Mouse (Mus musculus) telencephalon, adult 2 months (tissue): ENCODE results near the gene Ptprs.

Experiments used
- DNase-seq: peaks from one replicate; pipeline ENCODE4 v3.0.0-alpha.2; 2011; ENCODE audit warnings: low read depth, low spot score

Ptprs gene

DNA sequence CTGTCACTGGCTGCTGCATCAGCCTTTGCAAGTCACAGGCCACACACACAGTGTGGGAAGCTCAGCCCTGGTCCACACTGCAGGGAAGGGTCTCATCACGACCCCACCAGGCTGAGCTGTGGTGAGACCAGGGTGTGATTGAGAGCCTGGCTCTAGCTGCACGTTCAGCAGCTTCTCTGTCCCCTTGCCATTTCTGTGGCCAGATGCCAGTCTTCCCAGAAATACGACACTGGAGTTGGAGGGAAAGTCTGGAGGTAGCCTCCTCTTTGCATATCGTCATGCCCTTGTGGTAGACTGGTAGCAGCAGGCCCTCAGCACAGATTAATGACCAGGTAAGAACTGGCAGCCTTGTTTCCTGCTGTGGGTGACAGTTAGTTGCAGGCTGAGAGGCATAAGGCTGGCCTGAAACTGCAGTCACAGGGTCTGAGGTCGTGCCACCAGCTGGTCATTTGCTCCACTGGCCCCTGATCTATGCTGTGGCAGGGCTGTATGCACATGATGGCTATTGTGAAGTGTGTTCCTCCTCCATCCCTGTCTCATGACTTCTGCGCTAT is 96.9 kb downstream of the Ptprs start:
- DNase-seq, result no peak

DNA sequence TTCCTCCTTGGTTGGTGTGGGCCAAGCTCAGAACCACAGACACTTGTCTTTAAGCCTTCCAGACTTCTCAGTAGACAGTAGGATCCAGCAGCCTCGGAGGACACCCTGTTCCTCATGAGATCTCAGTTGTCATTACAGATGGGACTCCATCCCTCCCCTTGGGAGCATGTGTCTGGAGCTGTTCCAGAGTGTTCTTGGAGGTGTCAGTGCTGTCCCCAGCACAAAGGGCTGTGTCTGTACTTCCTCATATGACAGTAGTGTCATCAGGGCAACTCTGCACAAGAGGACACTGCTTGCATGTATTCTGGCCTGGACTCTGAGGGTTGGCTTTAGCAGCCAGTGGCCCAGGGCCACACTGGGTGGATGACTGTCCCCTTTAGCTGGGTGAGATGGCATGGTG is 101.4 kb downstream of the Ptprs start:
- no peak for DNase-seq

DNA sequence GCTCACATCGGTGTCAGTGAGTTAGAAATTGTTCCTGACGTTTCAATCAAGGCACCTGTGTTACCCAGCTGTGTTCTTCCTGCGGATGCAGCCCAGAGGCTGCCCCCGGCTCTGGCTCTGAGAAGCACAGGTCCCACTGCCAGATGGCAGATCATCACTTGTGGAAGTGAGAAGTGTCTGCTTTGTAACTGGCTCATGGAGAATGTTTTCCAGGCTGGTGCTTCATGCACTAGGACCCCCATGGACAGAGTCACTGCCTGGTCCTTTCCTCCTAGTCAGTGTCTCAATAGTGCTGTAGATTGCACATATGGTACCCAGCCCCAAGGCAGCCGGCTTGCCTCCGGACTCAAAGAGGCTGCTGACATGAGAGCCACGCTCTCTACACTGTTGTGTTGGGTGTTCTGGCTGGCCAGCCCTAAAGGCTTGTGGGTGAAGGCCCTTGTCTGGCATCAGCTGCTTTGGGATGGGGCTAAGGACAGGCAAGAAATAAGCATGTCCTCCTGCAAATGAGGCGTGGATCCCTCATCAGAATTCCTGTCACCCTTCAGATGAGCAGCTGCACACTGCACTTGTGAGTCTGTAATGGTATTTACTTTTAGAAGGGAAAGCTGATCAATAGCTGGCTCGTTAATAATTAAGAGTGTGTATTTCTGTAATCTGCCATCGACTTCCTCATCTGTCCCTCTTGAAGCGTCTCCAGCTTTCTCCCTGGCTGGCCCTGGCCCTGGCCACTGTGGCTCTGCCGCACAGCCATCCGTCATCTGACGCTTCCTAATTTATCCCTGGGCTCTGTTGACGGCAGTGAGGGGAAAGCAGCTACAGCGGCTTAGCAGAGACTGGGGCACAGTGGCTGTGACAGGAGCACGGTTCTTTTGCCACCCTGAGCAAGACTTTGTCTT is 102.9 kb downstream of the Ptprs start:
- DNase-seq, result no peak

DNA sequence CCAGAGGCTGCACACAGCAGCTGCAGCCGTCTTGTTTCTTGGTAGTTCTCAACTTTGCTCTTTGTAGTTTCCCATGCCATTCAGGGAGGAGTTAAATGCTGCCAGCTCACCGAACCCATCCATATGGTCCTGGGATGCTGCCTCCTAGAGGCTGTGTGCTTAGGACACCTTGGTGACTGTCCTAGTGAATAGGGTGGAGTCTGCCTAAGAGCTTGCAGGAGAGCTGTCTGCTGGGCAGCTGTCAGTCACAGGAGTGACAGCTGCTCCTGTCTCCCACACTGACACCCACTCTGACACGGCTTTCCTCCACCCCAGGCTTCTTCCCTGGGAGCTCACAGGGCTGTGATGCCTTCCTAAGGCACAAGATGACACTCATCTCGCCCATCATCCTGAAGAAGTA is 104.2 kb downstream of the Ptprs start:
- no peak for DNase-seq

DNA sequence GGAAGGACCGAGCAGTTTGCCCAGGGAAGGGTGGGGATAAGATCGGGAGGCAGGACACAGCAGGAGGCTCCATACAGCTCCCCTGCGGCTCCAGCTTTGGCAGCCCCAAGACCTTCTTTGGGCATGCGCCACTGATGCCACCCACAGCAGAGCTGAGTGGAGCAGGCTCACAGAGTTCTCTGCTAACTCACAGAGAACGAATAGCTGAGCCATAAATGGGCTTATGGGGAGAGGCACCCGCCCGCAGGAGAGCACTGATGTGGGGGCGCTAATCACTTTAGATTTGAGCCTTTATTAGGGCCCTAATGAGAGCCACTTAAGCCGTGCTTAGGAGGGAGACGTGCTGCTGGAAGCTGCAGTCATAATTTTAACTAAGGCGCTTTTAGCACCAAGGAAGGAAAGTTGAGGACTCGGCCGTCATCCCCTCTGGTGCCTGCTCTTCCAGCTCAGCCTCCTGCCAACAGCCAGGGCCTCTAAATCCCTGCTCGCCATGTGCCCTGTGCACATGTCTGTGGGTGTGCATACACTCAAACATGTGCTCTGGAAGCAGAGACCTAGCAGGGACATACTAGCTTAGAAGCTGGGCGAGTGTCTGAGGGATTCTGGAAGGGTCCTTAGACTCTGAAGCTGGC is 105.1 kb downstream of the Ptprs start:
- peak; percentile 91 for DNase-seq

DNA sequence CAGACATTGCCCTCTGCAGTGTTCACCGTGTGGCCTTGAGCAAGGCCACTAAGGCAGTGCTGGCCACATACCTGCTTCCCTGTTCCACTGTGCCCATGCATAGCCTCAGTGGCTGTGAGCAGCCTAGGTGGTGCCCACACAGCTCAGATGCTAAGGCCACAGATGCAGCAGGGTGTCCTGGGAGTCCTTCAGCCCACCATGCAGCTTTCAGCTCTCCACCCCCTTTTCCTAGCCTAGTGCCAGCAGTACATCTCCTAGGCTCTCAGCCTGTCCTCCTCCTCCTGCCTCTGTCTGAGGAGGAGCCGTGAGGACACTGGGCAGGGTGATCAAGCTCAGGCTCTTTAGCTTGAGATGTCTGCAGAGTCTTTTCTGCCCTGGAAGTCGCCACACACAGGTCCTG is 106.2 kb downstream of the Ptprs start:
- no peak for DNase-seq

DNA sequence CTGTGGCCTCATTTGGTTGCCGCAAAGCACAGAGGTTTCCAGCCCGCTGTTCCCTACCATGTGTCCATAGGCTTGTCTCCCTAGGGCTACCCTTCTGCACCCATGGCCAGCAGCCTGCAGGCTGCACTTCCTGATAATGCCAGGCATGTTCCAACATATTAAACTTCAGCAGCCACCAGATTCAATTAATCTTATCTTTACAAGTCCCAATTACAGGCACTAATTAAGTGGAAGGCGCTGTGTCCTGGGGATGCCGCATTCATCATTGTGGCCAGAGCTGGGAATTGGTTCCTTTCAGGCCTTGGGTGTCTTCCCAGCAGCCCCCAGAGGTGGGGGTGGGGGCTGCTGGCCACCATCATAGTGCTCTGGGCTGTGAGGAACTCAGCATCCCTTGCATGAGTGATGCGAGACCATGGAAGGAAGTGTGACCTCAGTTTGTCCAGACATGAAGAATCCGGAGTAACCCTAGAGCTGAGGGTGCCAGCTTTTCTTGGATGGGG is 107.9 kb downstream of the Ptprs start:
- no peak for DNase-seq

DNA sequence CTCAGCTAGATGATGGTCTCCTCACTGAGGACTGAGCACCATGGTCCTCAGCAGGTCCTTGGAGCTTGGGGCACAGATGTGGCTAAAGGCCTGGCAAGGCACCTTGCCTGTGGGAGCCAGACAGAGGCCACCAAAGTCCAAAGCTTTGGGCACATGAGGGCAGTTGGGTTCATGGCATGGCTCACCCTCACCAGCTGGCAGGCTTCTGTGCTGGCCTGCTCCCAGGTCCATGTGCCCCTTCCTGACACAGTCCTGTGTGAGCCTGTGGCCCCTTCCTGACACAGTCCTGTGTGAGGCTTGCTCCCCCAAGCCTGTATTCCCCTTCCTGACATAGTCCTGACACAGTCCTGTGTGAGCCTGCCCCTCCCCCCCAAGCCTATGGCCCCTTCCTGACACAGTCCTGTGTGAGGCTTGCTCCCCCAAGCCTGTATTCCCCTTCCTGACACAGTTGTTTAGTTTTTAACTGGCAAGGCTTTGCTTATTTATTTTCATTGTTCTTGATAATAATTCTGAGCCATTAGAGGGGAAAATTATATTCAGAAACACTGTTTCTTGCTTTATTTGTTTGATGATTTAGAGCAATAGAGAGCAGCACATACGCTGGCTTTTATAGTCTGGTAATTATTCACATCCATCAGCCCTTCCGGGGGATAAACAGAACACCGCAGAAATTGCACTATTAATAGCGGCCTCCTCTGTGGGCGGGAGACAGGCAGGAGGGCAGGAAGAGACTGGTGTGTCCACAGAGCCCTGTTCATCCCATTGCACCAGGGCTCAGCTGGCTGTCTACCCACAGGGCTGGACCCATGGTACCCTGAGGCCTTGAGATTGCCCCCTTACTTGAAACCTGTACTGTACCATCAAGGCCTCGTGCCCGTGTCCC is 110.3 kb downstream of the Ptprs start:
- no peak for DNase-seq
